Mouse (Mus musculus) left cerebral cortex, adult 11 months (tissue): Measurements from ENCODE around the gene Rnf111.
"Not testable (repeated sequence)": the region's sequence is repeated elsewhere in the genome, so short reads cannot be mapped to it uniquely, and the experiment has no call there.

ENCODE experiments used
- DNase-seq: peaks from one replicate; pipeline ENCODE4 v3.0.0; 2022; ENCODE audit warnings: low spot score

The Rnf111 gene

DNA sequence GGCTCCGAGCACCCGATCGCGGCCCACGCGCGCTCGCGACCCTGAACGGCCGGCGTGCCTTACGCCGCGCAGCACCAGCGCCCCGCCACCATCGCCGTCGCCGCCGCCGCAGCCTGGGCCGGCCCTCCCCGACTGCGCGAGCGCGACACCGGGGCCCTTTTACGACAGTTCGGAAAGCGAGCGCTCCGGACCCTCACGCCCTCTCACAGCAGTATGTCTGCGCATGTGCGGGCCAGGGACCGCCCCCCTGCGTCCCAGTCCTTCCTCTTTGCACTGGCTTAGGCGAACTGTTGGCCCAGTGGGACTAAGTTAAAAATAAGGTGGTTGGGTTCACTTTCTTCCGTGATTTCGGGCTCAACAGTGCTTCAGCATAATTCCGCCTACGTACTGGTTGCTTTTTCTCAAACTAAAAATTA, at the start of gene Rnf111:
TSS of gene Rnf111 (minus strand) at position 100 of the 416 bp plus-strand sequence.
- DNase-seq, result peak; percentile 91

DNA sequence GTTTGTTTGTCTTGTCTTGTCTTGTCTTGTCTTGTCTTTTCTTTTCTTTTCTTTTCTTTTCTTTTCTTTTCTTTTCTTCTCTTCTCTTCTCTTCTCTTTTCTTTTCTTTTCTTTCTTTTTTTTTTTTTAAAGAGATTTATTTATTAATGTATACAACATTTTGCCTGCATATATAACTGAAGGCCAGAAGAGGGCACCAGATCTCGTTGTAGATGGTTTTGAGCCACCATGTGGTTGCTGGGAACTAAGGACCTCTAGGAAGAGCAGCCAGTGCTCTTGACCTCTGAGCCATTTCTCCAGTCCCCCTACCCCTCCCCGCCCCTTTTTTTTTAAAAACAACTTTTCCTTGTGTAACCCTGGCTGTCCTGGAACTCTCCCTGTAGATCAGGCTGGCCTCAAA, 48.7 kb upstream of the Rnf111 start:
- DNase-seq, result not testable (repeated sequence)

DNA sequence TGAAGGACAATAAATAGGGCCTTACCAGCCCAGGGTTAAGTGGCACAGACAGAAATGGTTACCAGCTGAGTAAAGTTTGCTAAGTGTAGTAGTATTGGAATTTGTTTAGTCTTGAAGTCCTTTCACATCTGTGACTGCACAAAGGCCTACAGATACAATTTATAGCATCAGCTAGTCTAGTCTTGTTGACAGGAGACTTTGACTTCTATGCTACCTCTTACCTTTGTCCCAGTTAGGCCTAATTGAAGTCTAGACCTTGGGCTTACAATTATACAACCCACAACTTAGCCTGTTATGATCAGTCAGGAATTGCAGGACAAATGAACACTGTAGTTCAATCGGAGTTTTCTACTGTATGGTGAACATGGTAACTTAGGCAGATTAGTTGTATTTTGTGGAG, 48.0 kb upstream of the Rnf111 start:
- DNase-seq, result no peak

DNA sequence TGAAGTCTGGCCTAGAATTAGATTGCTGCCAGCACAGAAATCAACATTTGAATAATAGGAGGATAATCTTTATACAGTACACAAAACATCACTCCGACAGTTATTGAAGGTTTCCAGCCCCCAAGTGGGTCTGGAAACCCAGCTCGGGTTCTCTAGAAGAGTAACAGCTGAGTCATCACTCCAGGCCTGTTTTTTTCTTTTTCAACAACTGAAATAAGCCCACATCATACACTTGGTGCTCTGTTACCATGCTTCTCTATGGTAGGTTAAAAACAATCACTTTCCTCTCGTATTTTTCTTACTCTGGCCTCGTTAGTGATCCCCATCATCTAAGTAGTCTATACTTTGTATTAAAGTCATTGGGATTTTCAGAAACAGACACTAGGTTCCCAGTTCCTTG, 44.8 kb upstream of the Rnf111 start:
- no peak for DNase-seq

DNA sequence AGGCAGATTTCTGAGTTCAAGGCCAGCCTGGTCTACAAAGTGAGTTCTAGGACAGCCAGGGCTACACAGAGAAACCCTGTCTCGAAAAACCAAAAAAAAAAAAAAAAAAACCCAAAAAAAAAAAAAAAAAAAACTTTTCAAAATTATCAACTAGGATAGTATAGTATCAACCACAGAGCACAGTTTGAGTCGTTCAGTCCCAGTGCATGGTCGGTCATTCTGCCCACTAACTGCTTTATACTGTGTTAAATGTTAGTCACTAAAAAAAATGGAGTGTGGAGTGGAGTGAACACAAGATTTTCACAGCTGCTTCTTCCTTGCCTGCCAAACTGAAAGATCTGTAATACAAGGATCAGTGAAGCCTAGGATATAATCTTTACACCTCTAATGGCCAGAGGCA, 43.1 kb upstream of the Rnf111 start:
- DNase-seq, result not testable (repeated sequence)

DNA sequence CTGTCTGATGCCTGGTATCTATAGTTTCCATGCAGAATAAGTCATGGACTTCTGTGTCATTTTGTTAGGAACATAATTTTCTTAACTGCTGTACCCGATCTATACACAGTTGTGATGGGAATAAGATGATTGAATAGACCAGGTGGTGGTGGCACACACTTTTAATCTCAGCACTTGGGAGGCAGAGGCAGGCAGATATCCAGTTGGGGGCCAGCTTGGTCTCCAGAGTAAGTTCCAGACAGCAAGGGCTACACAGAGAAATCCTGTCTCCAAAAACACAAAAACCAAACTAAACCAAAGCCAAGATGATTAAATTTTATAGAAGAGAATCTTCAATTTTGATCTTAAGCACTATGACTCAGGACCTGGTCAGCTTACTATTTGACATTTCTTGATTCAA, 41.3 kb upstream of the Rnf111 start:
- DNase-seq, result no peak

DNA sequence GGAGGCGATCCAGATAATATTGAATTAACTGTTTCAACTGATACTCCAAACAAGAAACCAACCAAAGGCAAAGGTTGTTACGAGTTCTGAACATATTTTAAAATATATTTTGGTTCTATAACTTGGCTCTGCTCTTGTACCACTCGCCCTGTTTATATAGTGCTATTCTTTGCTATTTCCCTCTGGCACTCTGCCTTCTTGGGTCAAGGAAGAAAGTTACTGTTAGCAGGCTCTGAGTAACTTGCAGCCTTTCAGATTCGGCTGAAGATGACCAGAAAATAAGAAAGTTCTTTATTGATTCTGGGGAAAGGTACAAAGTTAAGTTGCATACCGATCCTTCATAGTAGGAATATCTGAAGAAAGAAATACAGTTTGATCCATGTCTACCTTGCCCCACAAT, 40.5 kb upstream of the Rnf111 start:
- DNase-seq, result no peak

DNA sequence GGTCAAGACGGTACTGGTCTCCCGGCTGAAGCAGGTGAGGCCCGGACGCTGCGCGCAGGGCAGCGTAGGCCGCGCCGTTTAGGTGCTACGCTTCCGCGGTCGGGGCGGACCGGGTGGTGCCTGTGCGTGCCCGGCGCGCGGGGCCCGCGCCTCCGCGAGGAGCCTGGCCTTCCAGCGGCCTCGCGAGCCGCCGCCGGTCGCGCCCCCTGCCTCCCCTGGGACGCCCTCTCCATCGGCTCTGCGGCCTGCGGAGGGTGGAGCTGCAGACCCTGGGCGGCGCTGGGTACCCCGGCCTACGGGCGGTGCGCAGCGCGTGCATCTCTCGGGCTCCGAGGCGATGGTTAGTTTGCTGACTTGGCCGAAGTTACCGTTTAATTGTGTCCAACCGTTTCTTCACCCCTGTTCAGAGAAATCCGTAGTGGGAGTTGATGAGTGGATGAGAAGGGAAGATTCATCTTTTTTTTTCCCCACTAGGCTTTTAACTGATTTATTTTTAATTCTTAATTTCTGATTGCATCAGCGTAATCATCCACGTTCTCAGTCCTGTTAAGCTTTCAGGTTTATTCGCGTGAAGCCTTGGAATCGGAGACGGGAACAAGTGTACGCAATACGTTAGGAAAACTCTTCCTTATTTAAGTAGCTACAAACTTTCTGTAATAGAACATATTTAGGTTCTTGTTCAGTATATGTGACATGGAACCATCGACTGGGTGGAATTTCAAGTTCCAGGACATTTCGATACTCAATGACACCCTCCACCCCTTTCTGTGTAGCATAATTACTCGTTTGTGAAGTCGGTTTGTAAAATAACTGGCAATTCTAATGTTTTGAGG, 39.7 kb upstream of the Rnf111 start:
- no peak for DNase-seq

DNA sequence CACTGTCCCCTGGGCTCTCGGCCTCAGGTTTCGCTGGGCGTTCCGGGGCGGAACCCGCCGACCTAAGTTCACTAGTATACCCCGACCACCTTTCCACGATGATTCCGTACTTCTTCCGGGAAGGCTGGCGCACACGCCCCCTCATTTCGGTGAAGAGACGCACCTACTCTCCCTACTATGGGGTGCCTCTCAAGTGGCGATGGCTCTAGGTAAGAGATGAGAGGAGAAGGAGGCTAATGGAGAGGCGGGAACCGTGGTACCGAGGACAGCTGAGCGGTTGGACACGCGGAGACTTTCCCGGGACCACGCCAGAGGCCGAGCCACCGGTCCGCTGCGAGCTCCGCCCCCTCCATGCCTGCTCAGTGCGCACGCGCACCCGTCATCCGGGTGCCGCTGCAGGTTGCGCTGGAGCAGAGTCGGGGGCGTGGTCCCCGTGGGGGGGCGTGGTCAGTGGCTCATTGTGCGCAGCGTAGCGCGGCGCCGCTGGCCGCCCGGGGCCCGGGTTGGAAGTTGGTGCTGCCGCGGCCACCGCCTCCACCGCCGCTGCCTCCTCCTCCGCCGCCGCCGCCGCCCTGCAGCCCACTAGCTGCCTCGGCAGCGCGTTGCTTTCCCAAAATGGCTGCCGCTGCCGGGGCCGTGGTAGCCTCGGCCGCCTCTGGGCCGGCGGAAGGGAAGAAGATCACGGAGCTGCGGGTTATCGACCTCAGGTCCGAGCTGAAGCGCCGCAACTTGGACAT, 38.9 kb upstream of the Rnf111 start, which contains the start of gene Sltm:
TSS of gene Sltm (plus strand) at position 450 of the 737 bp plus-strand sequence.
- peak; percentile 96 for DNase-seq

DNA sequence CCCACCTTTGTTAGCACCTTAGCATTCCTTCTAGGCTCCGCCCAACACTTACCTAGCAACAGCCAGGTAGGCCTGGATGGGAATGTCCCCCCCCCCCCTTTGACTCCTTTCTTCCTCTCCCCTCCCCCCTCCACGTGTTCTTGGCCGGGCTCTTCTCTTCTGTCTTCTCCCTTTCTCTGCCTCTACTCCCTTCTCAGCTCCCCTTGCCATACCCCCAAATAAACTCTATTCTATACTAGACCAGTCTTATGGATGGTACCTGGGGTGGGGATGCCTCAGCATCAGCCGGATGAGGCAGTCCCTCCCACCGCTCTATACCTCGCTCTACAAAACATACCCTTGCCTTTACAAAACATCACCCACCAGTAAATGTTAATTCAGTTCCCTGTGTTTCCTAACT, 38.1 kb upstream of the Rnf111 start:
- DNase-seq, result no peak

DNA sequence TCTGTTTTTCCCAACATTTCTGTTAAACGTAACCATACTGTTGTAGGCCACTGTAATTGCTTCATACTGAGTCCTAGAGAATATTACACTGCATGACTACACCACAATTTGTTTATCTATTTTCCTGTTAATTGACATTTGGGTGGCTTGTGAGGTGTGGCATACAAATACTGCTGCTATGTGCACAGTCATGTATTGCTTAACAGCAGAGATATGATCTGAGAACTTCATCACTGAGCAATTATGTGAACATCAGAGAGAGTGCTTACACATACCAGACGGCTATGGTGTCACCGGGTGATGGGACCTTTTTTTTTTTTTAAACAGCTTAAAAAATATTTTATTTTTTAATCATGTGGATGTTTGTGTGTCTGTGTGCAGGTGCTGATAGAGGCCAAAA, 29.8 kb upstream of the Rnf111 start:
- DNase-seq, result no peak

DNA sequence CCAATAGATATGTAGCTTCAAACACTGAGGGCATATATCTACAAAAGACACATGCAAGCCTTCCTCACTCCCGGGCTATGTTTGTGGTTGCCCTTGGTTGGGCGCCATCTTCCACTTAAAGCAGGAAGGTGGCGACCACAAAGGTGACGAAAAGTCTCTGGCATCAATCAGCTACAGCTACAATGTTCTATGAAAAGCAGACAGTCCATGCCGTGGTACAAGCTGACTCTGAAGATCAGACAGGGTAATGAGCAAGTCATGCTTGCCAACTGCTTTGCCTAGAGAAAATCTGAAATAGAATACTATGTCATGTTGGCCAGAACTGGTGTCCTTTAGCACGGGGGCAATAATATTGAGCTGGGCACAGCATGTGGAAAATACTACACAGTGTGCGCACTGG, 20.8 kb upstream of the Rnf111 start:
- no peak for DNase-seq

DNA sequence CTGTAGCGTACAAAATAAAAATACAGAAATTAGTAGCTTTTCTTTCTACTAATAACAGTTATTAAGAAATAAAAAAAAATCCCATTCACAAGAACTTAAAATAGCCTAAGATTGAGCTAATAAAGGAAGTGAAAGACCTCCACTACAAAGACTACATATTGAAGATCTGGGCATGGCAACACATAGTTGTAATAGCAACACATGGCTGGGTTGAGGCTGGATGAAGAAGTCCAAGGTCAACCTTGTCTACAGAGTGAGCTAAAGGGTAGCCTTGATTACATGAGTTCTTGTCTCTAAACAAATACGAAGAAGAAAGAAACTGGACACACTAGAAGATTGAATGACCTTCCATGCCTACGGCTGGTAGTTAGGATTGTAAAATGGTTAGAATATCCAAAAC, 20.3 kb upstream of the Rnf111 start:
- no peak for DNase-seq

DNA sequence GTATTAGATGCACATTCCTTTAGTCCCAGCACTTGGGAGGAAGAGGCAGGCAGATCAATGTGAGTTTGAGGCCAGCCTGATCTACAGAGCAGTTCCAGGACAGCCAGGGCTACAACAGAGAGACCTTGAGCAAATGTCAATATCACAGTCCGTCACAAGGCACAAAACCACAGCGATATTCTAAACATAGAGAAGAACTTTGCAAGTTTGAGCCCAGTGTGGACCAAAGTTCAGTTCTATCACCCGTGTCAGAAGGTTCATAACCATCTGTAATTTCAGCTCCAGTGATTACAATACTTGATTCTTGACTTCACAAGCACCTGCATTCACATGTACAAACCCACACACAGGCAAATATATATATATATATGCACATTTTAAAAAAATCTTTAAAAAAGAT, 17.1 kb upstream of the Rnf111 start:
- DNase-seq, result no peak

DNA sequence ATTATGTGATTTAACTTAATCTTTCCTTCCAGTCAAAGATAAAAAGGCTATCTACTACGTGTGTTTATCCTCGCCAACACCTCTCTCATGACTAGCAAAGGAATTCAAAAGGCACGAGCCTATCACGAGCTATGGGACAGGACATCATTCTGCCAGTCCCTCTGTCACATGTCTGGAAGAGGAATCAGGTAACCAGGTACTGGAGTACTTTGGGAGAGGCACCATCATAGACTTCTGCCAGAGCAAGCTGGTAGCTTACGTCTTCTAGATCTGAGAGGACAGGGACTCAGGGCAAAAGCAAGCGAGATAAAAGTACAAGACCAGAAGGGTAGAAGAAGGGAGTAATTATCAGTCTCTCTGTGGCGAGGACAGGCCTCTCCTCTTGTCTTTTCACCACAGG, 8.2 kb upstream of the Rnf111 start:
- no peak for DNase-seq

DNA sequence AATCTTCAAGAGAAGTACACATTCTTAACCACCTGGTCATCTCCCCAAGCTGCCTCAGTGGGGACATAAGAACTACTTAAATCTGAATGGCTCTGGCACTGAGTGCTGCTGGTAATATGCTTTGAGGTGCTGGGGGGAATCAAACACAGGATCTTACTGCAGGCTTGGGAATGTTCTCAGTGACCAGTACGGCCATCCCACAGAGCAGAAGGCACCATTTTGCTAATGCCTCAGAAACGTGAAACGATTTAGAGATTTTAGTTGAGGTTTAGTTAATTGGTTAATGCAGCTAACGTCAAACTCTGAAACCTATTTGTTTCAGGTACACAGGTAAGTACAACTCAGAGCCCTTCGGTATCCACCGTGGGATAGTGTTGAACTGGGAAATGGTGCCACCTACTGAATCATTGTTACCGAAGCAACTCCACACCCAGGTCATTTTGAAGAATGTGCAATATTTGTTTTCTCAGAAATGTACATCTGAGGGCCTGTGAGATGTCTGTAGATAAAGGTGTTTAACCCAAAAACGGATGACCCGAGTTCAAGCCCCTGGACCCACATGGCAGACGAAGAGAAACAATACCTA, 7.6 kb upstream of the Rnf111 start:
- DNase-seq, result no peak

DNA sequence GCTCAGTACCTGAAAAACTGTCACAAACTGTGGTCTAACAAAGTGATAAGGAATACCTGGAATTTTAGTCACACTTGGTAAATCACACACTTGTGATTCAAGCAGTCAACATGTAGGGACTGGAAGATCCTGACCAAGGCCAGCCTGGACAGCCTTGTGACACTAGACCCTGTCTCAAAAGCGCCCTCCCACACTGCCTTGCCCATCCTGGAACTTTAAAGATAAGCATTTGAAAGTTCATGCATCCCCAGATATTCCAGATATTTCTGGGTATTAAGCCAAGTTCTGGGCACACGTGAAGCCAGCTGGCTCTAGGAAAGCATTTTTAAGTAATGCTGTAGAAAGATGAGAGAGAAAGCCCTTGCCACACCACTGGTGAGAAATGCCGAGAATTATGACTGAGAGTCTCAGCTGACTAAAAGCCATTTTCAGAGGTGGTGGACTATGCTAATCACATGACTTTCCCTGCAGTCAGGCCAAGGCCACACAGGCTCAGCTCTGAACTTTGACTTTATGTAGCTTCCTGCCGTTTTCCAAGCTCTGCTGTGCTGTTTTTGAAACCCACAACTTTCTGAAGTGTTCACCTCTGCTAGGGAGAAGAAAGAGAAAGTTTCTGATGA, 6.5 kb upstream of the Rnf111 start:
- DNase-seq, result no peak

DNA sequence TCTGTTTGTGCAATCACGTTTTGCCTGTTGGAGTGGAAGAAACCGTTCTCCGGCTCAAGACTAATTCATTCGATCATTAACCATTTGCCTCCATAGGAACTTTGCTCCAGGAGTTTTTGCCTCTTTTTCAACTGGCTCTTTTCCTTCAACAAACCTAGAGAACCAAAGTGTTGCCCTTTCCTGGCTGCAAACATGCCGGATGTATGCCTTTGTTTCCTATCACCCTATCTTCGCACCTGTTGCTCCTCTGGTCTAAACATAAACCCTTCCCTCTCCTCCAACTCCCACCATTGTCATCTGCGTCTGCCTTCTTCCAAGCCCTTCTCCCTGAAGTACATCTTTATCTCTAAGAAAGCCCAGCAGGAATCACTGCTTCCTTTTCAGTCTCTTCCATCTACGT, 3.3 kb upstream of the Rnf111 start:
- DNase-seq, result no peak

DNA sequence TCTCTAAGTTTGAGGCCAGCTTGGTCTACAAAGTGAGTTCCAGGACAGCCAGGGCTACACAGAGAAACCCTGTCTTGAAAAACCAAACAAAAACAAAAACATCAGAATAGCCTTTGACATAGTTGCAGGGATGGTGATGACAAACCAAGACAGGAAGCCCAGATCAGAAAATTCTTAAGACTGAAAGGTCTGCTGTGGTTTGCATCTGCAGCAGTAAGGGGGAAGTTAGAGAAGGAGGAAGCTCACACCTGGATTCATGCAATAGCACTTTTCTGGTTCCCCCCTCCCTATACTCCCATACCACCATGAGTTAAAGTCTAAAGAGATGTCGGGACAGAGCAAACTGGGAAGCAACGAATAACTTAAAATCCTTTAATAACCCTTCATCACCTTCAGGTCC, 2.7 kb upstream of the Rnf111 start:
- no peak for DNase-seq

DNA sequence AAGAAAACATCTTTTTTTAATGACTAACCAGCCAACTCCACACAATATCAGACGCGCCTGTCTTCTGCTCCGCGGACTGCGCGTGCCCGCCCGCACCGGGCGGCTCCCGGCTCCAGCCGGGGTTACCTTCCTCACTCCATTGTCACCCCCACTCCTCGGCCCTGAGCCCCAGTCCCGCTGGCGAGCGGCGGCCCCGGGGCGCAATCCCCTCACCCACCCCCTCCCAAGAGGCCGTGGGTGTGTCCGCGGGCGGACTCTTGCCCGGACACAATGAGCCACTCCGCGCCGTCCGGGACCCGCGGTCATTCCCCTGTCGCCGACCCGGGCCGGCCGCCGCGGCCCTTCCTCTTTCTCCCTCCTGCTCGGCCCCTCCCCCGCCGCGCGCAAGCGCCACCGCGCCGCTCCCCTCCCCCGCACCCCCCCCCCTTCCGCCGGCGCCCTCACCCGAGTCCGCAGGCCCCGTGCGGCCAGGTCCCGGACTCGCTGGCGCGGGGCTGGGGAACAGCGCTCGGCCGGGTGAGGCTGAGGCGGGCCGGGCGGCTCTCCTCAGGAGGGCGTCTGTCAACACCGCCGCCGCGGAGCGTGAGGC, 416 bp downstream of the Rnf111 start:
- peak; percentile 18 for DNase-seq

DNA sequence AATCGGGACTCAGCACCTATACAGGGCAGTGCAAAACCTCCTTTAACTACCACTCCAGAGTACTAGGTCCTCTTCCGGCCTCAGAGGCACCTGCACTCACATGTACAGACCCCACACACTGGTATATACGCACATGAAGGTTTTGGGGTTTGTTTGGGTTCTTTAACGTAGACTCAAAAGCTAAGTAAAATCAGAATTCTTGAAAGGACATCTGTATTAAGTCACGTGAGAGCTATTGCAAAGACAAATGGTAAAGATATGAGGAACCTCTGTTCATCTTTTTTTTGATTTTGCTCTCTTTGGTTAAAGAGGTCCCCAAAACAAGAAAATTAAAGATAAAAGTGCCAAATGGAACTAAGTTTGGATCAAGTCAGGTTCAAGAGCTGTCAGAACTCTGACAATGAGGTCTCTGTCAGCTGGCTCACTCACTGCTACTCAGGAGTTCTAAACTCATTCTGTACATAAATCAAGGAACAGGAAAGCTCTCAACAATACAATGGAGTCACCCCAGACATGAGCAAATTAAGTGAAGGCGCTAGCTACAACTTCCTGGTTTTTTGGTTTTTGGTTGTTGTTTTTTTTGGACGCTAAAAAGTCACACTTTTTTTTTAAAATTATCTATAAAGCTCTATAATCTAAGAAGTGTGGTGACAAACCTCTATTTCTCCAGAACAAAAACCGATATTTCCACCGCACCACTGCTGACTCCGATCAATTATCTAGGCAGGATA, 1.1 kb downstream of the Rnf111 start:
- DNase-seq, result no peak

DNA sequence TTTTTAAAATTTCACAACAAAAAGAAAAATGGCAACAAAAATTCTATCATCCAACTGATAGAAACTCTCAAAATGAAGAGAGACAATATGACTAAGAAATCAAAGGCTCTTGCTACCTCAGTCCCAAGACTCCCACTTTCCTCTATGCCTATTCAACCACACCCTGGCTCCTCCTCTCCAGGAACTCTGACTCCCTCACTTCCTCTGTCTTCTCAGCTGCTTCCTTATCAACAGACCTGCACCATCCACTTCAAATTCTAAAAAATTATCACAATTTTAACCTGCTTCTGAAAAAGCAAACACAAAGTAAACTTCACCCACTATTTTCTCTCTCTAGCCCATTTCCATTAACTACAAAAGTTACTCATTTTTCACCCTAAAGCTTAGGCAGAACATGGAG, 6.5 kb downstream of the Rnf111 start:
- DNase-seq, result no peak
